Mouse (Mus musculus) bone marrow, adult 2 months (tissue): ENCODE results near the gene Spata46.

Experiments used
- CTCF ChIP-seq: fragments of 200-500 bp; IDR thresholded peaks from 2 replicates; pipeline ENCODE4 v1.5.1; 2011; ENCODE audit warnings: low read length, control low read depth; ENCODE audit not compliant: control insufficient read depth, insufficient read depth
- POLR2A ChIP-seq: fragments of 200-500 bp; IDR thresholded peaks from 2 replicates; pipeline ENCODE4 v1.6.1; 2011; ENCODE audit warnings: low read depth, mild to moderate bottlenecking, control low read depth, low read length, borderline replicate concordance; ENCODE audit not compliant: control insufficient read depth

DNA sequence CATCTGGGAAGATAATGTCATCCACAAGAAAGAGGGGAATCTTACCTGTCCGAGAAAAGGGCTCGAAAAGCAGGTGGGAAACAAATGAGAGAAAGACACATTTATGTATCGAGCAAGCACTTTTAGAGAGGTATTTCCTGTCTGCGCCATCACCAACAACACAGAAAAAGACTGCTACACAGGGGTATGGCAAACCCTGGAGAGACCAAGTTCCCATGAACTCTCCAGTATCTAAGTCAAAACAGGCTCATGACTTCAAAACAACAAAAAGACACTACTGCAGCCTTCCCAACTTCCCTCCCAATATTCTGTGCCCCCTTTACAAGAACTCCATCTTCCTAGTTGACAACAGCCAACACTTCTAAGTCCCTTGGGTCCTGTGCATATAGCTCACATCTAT is 2.4 kb upstream of the Spata46 start, which contains the start of gene Gm7694:
- no peak for TF ChIP-seq CTCF
- TF ChIP-seq POLR2A, result no peak
